Mouse (Mus musculus) thymus, postnatal 36 days (tissue): ENCODE data around the gene Bbc3.
"Not testable (repeated sequence)": the region's sequence is repeated elsewhere in the genome, so short reads cannot be mapped to it uniquely, and the experiment has no call there.

ENCODE experiments used
- DNase-seq, 2 experiments: peaks; one replicate each; pipeline ENCODE4 v3.0.0; 2022; ENCODE audit warnings: mixed read lengths in 2 of 2

Bbc3 gene

GRCm38 (mm10) chr7:16308093-16308492, at the start of gene Bbc3:
Gene Bbc3, plus strand, starts transcription at chr7:16308393.
- DNase-seq = not testable (repeated sequence)

DNA sequence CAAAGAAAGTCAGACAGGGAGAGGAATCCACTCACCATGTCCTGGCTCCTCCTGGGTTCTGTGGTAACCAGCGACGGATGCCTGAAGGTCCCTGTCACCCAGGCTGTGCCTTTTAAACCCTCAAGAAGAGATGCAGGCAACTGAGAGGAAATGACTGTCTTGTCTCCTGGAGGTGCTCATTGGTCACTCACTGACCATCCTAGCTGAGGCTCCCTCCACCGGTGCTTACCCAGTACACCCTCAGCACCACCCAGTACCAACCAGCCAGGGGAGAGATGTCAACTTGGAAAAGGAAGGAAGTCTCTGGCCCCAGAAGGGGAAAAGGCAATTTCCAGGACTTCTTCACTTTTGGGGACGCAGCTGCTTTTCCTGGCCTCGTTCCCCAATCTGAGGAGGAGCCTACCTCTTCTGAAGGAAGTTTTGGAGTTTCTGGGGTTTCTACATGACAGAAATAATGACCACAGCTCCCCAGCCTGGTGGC, 49.0 kb upstream of the Bbc3 start, which contains the start of gene C5ar1:
TSS of gene C5ar1 (minus strand) at position 431 of the 481 bp plus-strand sequence.
- DNase-seq = no peak

GRCm38 (mm10) chr7:16261097-16261496, 47.1 kb upstream of the Bbc3 start:
- DNase-seq = no peak

GRCm38 (mm10) chr7:16263015-16263787, 45.0 kb upstream of the Bbc3 start:
- DNase-seq = peak; percentile 72 to 75

- DNase-seq = no peak
These were observed 44.4 kb upstream of the Bbc3 start for GRCm38 (mm10) chr7:16263843-16264242.

DNA sequence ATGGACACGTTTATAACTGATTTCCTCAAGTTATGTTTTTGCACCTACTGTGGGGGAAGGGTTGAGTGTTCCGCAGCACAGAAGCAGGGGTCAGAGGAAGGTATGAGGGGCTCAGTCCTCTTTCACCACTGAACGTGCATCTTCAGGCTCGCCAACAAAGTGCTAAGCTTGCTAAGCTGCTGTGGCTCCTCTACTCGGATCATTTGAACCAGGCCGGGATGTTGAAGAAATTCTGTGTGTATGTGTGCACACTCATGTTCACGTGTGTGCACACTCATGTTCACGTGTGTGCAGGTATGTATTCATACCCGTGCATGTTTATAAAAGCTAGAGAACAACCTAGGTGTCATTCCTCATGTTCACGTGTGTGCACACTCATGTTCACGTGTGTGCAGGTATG, 42.3 kb upstream of the Bbc3 start:
- no peak for DNase-seq

DNA sequence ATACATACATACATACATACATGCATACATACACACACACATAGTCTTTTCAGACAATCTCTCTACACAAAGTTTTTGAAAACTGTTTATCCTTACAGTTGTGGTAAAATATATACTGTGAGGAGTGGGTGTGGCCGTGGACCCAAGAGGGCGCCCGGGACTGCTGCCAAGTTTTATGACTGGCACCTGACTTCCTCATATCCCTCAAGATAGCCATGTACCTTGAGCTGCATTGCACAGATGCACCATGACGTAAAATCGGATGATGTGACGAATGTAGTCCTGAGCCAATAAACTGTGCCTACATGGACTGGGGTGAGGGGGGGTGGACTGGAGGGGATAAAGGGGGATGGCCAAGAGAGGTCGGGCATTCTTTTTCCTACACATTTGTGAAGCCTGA, 41.6 kb upstream of the Bbc3 start:
- not testable (repeated sequence) for DNase-seq

DNA sequence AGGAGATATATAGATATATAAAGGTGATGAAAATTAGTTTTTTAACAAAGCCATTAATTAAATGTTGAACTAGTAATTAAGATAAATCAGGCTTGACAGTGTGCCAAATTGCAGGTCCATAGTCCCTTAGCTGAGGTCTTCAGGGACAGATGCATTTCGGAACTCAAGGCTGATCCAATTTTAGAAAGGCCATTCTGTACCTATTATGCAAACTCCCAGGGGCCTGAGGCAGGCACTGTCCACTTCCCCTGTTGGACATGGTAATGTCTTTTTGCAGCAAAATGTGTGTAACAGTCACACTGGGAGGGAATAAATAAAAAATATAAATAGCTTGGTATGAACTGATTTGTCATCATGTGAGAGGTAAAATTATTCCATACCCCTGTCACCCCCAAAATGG, 37.1 kb upstream of the Bbc3 start:
- no peak for DNase-seq

GRCm38 (mm10) chr7:16272681-16273080, 35.5 kb upstream of the Bbc3 start:
- peak in 1 of 2 experiments; percentile 71 for DNase-seq

DNA sequence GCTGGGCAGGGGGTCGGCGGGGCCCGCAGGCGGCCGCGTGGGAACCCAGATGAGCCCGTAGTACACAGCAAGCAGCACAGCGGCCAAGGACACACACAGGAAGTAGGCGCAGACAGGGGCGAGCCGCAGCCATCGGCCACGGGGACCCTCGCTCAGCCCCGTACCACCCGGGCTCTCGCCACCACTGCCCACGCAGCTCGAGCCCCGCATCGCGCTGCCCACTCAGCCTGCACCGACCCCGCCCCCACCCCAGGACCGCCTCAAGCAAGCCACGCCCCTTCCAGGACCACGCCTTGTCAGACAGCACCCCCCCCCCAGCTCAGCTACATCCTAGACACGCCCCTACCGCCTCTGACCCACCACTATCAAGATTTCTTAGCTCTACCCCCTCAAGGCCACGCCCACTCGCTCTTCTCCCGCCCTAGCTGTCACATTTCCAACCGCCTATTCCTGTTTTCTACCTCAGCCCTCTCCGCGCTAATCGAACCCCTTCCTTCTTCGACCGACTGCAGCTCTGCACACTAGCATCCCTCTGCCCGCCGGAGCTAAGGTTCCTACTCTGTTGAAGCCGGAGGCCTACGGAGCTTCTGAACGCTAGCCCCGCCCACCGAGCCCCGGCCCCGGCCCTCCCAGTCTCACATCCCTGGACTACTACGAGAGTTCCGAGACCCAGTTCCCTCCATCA, 35.0 kb upstream of the Bbc3 start, which contains the start of gene Inafm1:
TSS of gene Inafm1 (minus strand) at position 537 of the 685 bp plus-strand sequence.
- peak; percentile 87 to 91 for DNase-seq

- peak; percentile 87 to 89 for DNase-seq
These were observed 34.4 kb upstream of the Bbc3 start for GRCm38 (mm10) chr7:16273766-16274140.

DNA sequence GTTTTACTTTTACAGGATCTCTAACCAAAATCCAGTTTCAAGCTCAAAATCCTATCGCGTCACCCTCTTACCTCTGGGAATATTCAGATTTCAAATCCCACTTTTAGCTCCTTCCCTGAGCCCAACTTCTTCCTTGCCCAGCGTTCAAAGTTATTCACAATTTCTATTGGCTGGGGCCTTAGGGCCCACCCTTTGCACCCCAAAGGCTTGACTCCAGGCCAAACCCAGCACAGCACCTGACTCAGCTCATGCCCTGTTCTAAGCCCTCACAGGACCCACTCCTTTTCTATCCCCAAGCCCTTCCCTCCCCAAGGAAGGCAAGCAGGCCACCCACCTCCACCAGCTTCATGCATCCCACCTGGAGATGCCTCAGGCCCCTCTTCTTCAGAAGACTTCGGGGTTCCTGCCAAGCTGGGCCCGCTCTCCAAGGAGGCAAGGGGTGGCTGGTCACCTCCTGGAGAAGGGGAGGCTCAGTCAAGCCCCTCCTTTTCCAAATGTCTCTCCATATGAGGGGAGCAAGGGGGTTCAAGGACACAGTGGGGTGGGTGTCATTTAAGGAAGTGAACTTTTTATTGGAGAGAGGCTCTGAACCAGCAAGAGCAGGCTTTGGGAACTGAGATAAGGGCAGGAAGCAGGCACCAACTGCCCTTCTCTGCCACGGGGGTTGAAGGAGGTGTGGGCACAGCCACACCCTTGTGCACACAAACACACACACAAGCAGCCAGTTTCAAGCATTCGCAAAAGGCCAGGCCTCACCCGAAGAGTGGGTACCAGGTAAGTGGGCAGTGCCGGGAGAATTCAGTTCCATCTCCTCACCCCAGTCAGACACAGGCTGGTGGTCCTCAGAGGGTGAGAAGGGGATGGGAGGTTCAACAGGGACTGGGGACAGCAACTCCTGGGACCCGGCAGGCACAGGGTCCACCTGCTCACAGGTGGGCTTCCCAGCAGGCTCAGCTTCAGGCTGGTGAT, 33.0 kb upstream of the Bbc3 start:
- no peak for DNase-seq

GRCm38 (mm10) chr7:16280721-16281120, 27.5 kb upstream of the Bbc3 start:
- DNase-seq = no peak

- DNase-seq = no peak
These were observed 25.9 kb upstream of the Bbc3 start for GRCm38 (mm10) chr7:16282334-16282733.

- no peak for DNase-seq
These were observed 24.2 kb upstream of the Bbc3 start for GRCm38 (mm10) chr7:16284001-16284400.

DNA sequence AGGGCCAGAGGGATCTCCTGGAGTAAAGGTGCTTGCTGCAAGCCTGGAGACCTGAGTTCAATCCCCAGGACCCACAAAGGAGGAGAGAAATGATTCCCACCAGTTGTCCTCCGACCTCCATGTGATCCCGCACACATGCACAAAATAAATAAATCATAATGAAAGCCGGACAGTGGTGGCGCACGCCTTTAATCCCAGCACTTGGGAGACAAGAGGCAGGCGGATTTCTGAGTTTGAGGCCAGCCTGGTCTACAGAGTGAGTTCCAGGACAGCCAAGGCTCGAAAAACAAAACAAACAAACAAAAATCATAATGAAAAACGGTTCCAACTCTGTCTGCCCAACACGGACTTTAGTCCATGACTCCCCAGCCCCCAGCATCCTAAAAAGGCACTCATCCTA, 23.3 kb upstream of the Bbc3 start:
- DNase-seq = no peak

DNA sequence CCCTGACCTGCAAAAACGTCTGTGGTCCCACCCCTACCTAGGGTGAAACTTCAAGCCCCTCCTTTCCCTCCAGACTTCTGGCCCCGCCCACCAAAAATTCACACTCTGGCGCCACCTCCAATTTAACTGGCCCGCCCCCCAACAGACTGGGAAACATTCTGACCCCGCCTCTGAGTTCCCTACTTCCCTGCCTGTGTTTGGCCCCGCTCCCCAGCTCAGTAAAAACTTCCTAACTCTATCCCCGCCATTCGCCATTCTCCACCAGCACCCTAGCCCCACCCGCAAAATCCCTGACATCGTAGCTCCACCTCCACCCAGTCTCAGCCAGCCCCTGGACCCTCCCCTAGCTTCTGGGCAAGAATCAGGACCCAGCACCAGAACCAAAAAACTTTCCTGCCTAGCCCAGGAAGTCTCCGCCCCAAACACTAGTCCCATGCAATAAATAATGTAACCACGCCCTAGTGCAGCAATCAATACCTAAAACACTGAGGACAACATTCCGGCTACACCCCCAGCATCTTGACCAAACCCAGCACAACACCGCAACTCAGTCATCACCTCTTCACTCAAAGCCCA, 22.7 kb upstream of the Bbc3 start:
- DNase-seq = peak; percentile 48 to 72

DNA sequence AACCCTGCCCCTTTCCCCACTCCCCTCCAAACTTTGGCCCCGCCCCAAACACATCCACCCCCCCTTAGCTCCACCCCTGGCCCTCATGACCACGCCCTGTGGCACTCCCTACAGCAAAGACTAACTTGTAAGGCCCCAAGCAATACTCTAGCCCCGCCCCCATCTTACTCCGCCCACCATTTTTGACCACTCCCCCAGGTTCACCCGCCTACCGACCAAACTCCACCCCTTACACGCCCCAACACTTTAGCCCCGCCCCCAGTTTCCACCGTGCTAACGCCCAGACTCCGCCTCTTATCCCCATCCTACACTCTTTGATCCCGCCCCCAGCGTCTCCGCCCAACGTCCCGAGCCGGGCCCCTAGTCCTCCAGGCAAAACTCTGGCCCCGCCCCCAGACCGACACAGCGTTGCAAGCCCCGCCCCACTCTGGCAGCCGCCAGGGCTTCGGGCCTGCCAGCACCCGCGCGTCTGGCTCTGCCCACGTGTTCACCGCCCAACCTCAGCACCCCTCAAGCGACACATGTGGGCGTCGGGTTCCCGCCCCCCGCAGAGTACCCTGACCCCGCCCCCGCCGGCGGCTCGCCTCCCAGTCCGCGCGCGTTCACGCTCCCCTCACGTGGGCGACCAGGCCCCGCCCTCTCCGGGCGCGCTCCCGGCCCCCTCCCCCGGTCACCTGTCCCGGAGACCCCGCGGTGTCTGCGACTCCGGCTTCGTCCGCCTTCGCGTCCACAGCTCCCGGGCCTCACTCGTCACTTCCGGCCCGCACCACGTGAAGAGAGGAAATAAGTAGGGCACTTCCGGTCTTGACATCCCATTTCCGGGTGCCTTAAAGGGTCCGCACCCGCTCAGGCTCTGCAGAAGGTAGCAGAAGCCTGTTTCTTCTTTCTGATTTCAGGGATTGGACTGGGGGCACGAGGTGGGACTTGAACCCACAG, 21.9 kb upstream of the Bbc3 start, which contains the start of gene Ccdc9:
TSS of gene Ccdc9 (minus strand) at position 770 of the 936 bp plus-strand sequence.
- peak; percentile 99 for DNase-seq

DNA sequence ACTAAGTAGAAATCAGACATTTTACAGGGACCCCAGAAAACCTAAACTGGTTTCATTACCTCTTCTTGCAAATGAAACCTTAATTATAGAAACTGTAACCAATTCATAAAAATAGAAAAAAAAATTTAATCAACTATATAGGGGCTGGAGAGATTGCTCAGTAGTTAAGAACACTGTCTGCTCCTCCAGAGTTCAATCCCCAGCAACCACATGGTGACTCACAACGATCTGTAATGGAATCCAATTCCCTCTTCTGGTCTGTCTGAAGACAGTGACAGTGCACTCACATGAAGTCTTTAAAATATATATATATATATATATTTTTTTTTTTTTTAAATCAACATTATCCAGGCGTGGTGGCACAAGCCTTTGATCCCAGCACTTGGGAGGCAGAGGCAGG, 21.2 kb upstream of the Bbc3 start:
- no peak for DNase-seq

- DNase-seq = no peak
These were observed 20.4 kb upstream of the Bbc3 start for GRCm38 (mm10) chr7:16287791-16288190.

- peak; percentile 53 to 62 for DNase-seq
These were observed 13.8 kb upstream of the Bbc3 start for GRCm38 (mm10) chr7:16294346-16294745.
